Mouse (Mus musculus) lung, postnatal 4 days (tissue): Measurements from ENCODE around the gene Cldnd1.

Experiments
- DNase-seq, 2 experiments: peaks; one replicate each; pipeline ENCODE4 v3.0.0; 2021

The Cldnd1 gene

GRCm38 (mm10) chr16:58708601-58709475 lies 18.9 kb upstream of the Cldnd1 start:
- DNase-seq, result no peak

- no peak for DNase-seq
Observed at GRCm38 (mm10) chr16:58709536-58709935, 18.2 kb upstream of the Cldnd1 start.

- DNase-seq, result no peak
Observed at GRCm38 (mm10) chr16:58712221-58712620, 15.5 kb upstream of the Cldnd1 start.

- no peak for DNase-seq
Observed at GRCm38 (mm10) chr16:58713128-58713527, 14.6 kb upstream of the Cldnd1 start.

- DNase-seq, result no peak
Observed at GRCm38 (mm10) chr16:58715018-58715417, 12.7 kb upstream of the Cldnd1 start.

GRCm38 (mm10) chr16:58718666-58719120 lies 9.0 kb upstream of the Cldnd1 start, which contains the start of gene Gpr15:
Gene Gpr15 (minus strand): TSS chr16:58719070.
- DNase-seq, result no peak

- no peak for DNase-seq
Observed at GRCm38 (mm10) chr16:58722292-58722691, 5.4 kb upstream of the Cldnd1 start.

- no peak for DNase-seq
Observed at GRCm38 (mm10) chr16:58726680-58727476, 832 bp upstream of the Cldnd1 start.

- DNase-seq, result no peak
Observed at GRCm38 (mm10) chr16:58728176-58728671, 514 bp downstream of the Cldnd1 start.

- no peak for DNase-seq
Observed at GRCm38 (mm10) chr16:58738205-58738604, 10.5 kb downstream of the Cldnd1 start.

- no peak for DNase-seq
Observed at GRCm38 (mm10) chr16:58738800-58739199, 11.1 kb downstream of the Cldnd1 start.

- DNase-seq, result no peak
Observed at GRCm38 (mm10) chr16:58740751-58741150, 13.0 kb downstream of the Cldnd1 start.

GRCm38 (mm10) chr16:58746715-58747114 lies 19.0 kb downstream of the Cldnd1 start:
- no peak for DNase-seq

GRCm38 (mm10) chr16:58751314-58751713 lies 23.6 kb downstream of the Cldnd1 start:
- DNase-seq, result no peak

GRCm38 (mm10) chr16:58756191-58756590 lies 28.5 kb downstream of the Cldnd1 start:
- DNase-seq, result no peak

- DNase-seq, result no peak
Observed at GRCm38 (mm10) chr16:58763076-58763475, 35.4 kb downstream of the Cldnd1 start, which contains the start of gene Olfr172. Gene Olfr172 (minus strand): TSS chr16:58763176.
